Mouse (Mus musculus) hindbrain, embryonic 11.5 days (tissue): ENCODE measurements around the gene S100a11. TPM values are rescaled to one million over a fixed set of nuclear protein-coding genes. Genes with fewer than 3 reads are reported as not detected.

Experiments
- ATAC-seq: fragments of 200-750 bp; cut with Nextera tagmentation; 2 replicates; pipeline ENCODE4 v1.8.0; 2017; ENCODE audit warnings: mild to moderate bottlenecking, moderate TSS enrichment, moderate library complexity; ENCODE audit not compliant: low FRiP score
- DNase-seq: peaks from one replicate; pipeline ENCODE4 v3.0.0-alpha.2; 2015; ENCODE audit warnings: low spot score
- H3K27ac ChIP-seq: fragments of 300-500 bp; sonication (generic); 2 replicates; pipeline ENCODE4 v1.5.1; 2014; ENCODE audit warnings: mild to moderate bottlenecking, low read depth, low read length
- H3K27me3 ChIP-seq: fragments of 300-500 bp; sonication (generic); 2 replicates; pipeline ENCODE4 v1.6.1; 2014; ENCODE audit warnings: mild to moderate bottlenecking, low read length, moderate library complexity, mixed read lengths; ENCODE audit not compliant: control insufficient read depth, insufficient read depth
- H3K36me3 ChIP-seq: fragments of 300-500 bp; sonication (generic); 2 replicates; pipeline ENCODE4 v1.6.1; 2014; ENCODE audit warnings: mild to moderate bottlenecking, low read length, moderate library complexity, mixed read lengths; ENCODE audit not compliant: control insufficient read depth, insufficient read depth
- H3K4me1 ChIP-seq: fragments of 300-500 bp; sonication (generic); replicated peaks from 2 replicates; pipeline ENCODE4 v1.6.1; 2014; ENCODE audit warnings: low read length, mixed read lengths; ENCODE audit not compliant: control insufficient read depth, insufficient read depth
- H3K4me2 ChIP-seq: fragments of 300-500 bp; sonication (generic); replicated peaks from 2 replicates; pipeline ENCODE4 v1.6.1; 2014; ENCODE audit warnings: mild to moderate bottlenecking, low read depth, low read length
- H3K4me3 ChIP-seq: fragments of 300-500 bp; sonication (generic); 2 replicates; pipeline ENCODE4 v1.5.1; 2014; ENCODE audit warnings: low read depth, low read length
- H3K9ac ChIP-seq: fragments of 300-500 bp; sonication (generic); 2 replicates; pipeline ENCODE4 v1.6.1; 2014; ENCODE audit warnings: low read depth, low read length
- H3K9me3 ChIP-seq: fragments of 300-500 bp; sonication (generic); 2 replicates; pipeline ENCODE4 v1.6.1; 2016; ENCODE audit warnings: low read length; ENCODE audit not compliant: control insufficient read depth
- WGBS: fragments of 180-500 bp; shearing (Covaris S2); extraction: QIAGEN DNeasy Blood & Tissue Kit; methylation state at CpG from one replicate; pipeline ENCODE4 v1.1.7; 2014; 5-methylcytosine and 5-hydroxymethylcytosine counted together
- polyA plus RNA-seq: library from polyadenylated mRNA; unstranded; fragments of >200 nt; fragmentation: Nextera tagmentation; extraction: Ambion mirVana; gene quantifications from 2 replicates; pipeline ENCODE4 v1.2.1, GENCODE M21; 2014

The S100a11 gene
- polyA plus RNA-seq, 1 experiment from 2014 or later, result 542 TPM

- Histone ChIP-seq H3K27ac (no peak overlapping the region), H3K9ac (no peak overlapping the region), H3K36me3 (no peaks in the 10 kb centered on the region), H3K4me3 (no peak overlapping the region), H3K4me1 (no peaks in the 10 kb centered on the region), H3K27me3 (no peaks in the 10 kb centered on the region; the same call in 1 of the 2 replicates), H3K4me2 (no peak overlapping the region), H3K9me3 (no peaks in the 10 kb centered on the region)
- 90% methylated on average over 6 of the region's 6 CpGs for WGBS
- DNase-seq (no peak), ATAC-seq (no peak)
These were observed 39.7 kb downstream of the S100a11 start for GRCm38 (mm10) chr3:93559961-93560360.

DNA sequence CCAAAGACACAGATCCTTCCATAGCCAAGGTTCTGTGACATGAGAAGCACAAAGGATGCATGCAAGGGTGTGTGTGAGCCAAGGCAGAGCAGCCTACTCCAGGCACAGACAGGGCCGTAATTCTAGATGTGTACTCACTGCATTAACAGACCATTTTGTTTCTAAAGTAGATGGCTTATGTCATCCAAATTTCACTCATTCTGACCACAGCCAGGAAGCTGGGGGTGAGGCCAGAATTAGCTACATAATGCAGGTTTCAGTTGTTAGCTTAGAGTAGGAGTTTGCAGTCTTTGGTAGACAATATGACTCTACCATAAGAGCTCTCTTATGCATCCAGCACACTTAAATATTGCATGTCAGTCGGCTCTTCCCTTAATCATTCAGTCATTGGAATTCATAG lies 42.1 kb downstream of the S100a11 start:
- no peaks in the 10 kb centered on the region for H3K36me3 ChIP-seq
- no peak overlapping the region for H3K4me2 ChIP-seq
- H3K9ac ChIP-seq, result no peak overlapping the region
- ATAC-seq (no peak), DNase-seq (no peak)
- no peaks in the 10 kb centered on the region for H3K27me3 ChIP-seq
- H3K27ac ChIP-seq, result no peak overlapping the region
- no peak overlapping the region for H3K4me3 ChIP-seq
- H3K9me3 ChIP-seq, result no peaks in the 10 kb centered on the region
- WGBS, result 92% methylated on average over 2 of the region's 2 CpGs
- no peaks in the 10 kb centered on the region for H3K4me1 ChIP-seq

DNA sequence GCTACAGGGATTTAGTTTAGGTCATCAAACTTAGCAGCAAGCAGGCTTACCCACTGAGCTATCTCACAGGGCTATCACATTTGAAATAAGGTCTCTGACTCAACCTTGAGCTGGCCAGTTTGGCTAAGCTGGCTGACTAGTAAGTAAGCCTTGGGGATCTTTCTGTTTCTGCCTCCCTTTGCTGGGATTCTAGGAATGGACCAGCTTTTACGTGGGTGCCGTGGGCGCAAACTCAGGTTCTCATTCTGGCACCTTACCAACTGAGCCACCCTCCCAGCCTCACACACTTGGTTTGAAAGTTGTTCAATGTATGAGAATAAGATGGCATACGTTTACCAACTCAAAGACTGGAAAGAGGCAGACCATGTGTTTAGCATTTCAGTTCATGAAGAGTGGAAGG lies 42.9 kb downstream of the S100a11 start:
- Histone ChIP-seq H3K36me3 (no peaks in the 10 kb centered on the region), H3K4me1 (no peaks in the 10 kb centered on the region), H3K9me3 (no peaks in the 10 kb centered on the region), H3K4me3 (no peak overlapping the region), H3K27ac (no peak overlapping the region), H3K9ac (no peak overlapping the region), H3K27me3 (no peaks in the 10 kb centered on the region), H3K4me2 (no peak overlapping the region)
- no peak for ATAC-seq
- WGBS, result 94% methylated on average over 4 of the region's 4 CpGs
- no peak for DNase-seq

- H3K27me3 ChIP-seq, result no peaks in the 10 kb centered on the region
These were observed 46.6 kb downstream of the S100a11 start for GRCm38 (mm10) chr3:93566892-93567291.

GRCm38 (mm10) chr3:93567721-93568120 lies 47.4 kb downstream of the S100a11 start:
- DNase-seq (no peak), ATAC-seq (no peak)
- Histone ChIP-seq H3K9ac (no peak overlapping the region), H3K27ac (no peak overlapping the region), H3K4me1 (no peaks in the 10 kb centered on the region), H3K36me3 (no peaks in the 10 kb centered on the region), H3K4me2 (no peak overlapping the region), H3K4me3 (no peak overlapping the region), H3K27me3 (no peaks in the 10 kb centered on the region), H3K9me3 (no peaks in the 10 kb centered on the region)
- 91% methylated on average over 6 of the region's 6 CpGs for WGBS

More at GRCm38 (mm10) chr3:93566892-93567291, 46.6 kb downstream of the S100a11 start:
- 90% methylated on average over 3 of the region's 3 CpGs for WGBS
- DNase-seq (no peak), ATAC-seq (no peak)
- no peaks in the 10 kb centered on the region for H3K4me1 ChIP-seq
- no peaks in the 10 kb centered on the region for H3K9me3 ChIP-seq
- H3K36me3 ChIP-seq, result no peaks in the 10 kb centered on the region
- no peak overlapping the region for H3K4me3 ChIP-seq
- H3K9ac ChIP-seq, result no peak overlapping the region
- no peak overlapping the region for H3K4me2 ChIP-seq
- no peak overlapping the region for H3K27ac ChIP-seq

- Histone ChIP-seq H3K9ac (no peak overlapping the region), H3K4me2 (no peak overlapping the region), H3K36me3 (no peaks in the 10 kb centered on the region), H3K4me3 (no peak overlapping the region), H3K9me3 (no peaks in the 10 kb centered on the region), H3K27me3 (no peaks in the 10 kb centered on the region), H3K4me1 (no peaks in the 10 kb centered on the region), H3K27ac (no peak overlapping the region)
- WGBS, result 78% methylated on average over 6 of the region's 7 CpGs
- ATAC-seq (no peak), DNase-seq (no peak)
These were observed 48.2 kb downstream of the S100a11 start for GRCm38 (mm10) chr3:93568428-93569040.

GRCm38 (mm10) chr3:93569046-93569445 lies 48.8 kb downstream of the S100a11 start:
- Histone ChIP-seq H3K27ac (no peak overlapping the region), H3K9me3 (no peaks in the 10 kb centered on the region), H3K9ac (no peak overlapping the region), H3K36me3 (no peaks in the 10 kb centered on the region), H3K4me2 (no peak overlapping the region), H3K27me3 (no peaks in the 10 kb centered on the region), H3K4me3 (no peak overlapping the region), H3K4me1 (no peaks in the 10 kb centered on the region)
- no peak for ATAC-seq
- 71% methylated on average over 2 of the region's 2 CpGs for WGBS
- no peak for DNase-seq

- no peak overlapping the region for H3K4me3 ChIP-seq
- no peak overlapping the region for H3K9ac ChIP-seq
- no peaks in the 10 kb centered on the region for H3K4me1 ChIP-seq
- no peaks in the 10 kb centered on the region for H3K27me3 ChIP-seq
- no peak overlapping the region for H3K27ac ChIP-seq
- no peaks in the 10 kb centered on the region for H3K36me3 ChIP-seq
- WGBS, result 72% methylated on average over 5 of the region's 5 CpGs
- H3K4me2 ChIP-seq, result no peak overlapping the region
- no peak for DNase-seq
- ATAC-seq, result no peak
- no peaks in the 10 kb centered on the region for H3K9me3 ChIP-seq
These were observed 51.9 kb downstream of the S100a11 start for GRCm38 (mm10) chr3:93572058-93572791.
